Mouse (Mus musculus): ENCODE results near the gene Myocd.

GRCm38 (mm10) chr11:65258997-65259396 is 10.8 kb downstream of the Myocd start:
- TF ChIP-seq EP300 (IDR thresholded peaks at IDR 0.05; ENCODE audit: low read depth) (no peak), CTCF (IDR thresholded peaks at IDR 0.05; ENCODE audit: low read depth) (no peak)
